Mouse (Mus musculus): ENCODE results near the gene Cercam.
A peak's percentile ranks its signal among the peaks of the same experiment; 100 is the strongest.

- TF ChIP-seq POLR2A (IDR thresholded peaks at IDR 0.05; ENCODE audit: extremely low read depth, insufficient read depth, low read length) (no peak), CTCF (IDR thresholded peaks at IDR 0.05; ENCODE audit: extremely low read depth, insufficient read depth, low read length) (peak; percentile 77)
Measured at GRCm38 (mm10) chr2:29868949-29869645, at the start of gene Cercam.
